Mouse (Mus musculus) liver, adult 2 months (tissue): ENCODE data around the gene Nr1i3. TPM values are rescaled to one million over a fixed set of nuclear protein-coding genes. Genes with fewer than 3 reads are reported as not detected.

Experiments used
- DNase-seq: peaks from one replicate; pipeline ENCODE4 v3.0.0-alpha.2; 2011; ENCODE audit warnings: low read depth, low spot score; ENCODE audit errors: extremely low read depth
- H3K27ac ChIP-seq: fragments of 200-500 bp; replicated peaks from 2 replicates; pipeline ENCODE4 v1.5.1; 2012; ENCODE audit warnings: low read depth, mild to moderate bottlenecking, control low read depth, inconsistent platforms, low read length; ENCODE audit not compliant: insufficient read depth
- H3K27me3 ChIP-seq: fragments of 200-500 bp; 2 replicates; pipeline ENCODE4 v1.6.1; 2012; ENCODE audit warnings: mild to moderate bottlenecking, moderate library complexity, low read length, inconsistent platforms; ENCODE audit not compliant: control insufficient read depth, insufficient read depth
- H3K36me3 ChIP-seq: fragments of 200-500 bp; 2 replicates; pipeline ENCODE4 v1.6.1; 2012; ENCODE audit warnings: low read length, inconsistent platforms; ENCODE audit not compliant: control insufficient read depth, insufficient read depth
- H3K4me1 ChIP-seq: fragments of 200-500 bp; 2 replicates; pipeline ENCODE4 v1.6.1; 2011; ENCODE audit warnings: low read length; ENCODE audit not compliant: control insufficient read depth, insufficient read depth
- H3K4me3 ChIP-seq: fragments of 200-500 bp; 2 replicates; pipeline ENCODE4 v1.5.1; 2011; ENCODE audit warnings: low read depth, mild to moderate bottlenecking, control low read depth, low read length, moderate library complexity; ENCODE audit not compliant: insufficient read depth
- H3K79me2 ChIP-seq: fragments of 200-500 bp; 2 replicates; pipeline ENCODE4 v1.6.1; 2012; ENCODE audit warnings: inconsistent platforms, mild to moderate bottlenecking, low read length, moderate library complexity; ENCODE audit not compliant: control insufficient read depth, insufficient read depth
- H3K9ac ChIP-seq: fragments of 200-500 bp; 2 replicates; pipeline ENCODE4 v1.6.1; 2012; ENCODE audit warnings: low read depth, mild to moderate bottlenecking, control low read depth, inconsistent platforms, low read length
- CTCF ChIP-seq: fragments of 200-500 bp; IDR thresholded peaks from 2 replicates; pipeline ENCODE4 v1.5.1; 2011; ENCODE audit warnings: low read depth, low read length, control low read depth
- POLR2A ChIP-seq: fragments of 200-500 bp; IDR thresholded peaks from 2 replicates; pipeline ENCODE4 v1.6.1; 2011; ENCODE audit warnings: low read length, control low read depth; ENCODE audit not compliant: insufficient read depth; ENCODE audit errors: extremely low read depth
- WGBS: fragments of 180-500 bp; shearing (Covaris S2); methylation state at CpG from one replicate; pipeline ENCODE4 v1.1.7; 2018; 5-methylcytosine and 5-hydroxymethylcytosine counted together
- polyA plus RNA-seq: library from polyadenylated mRNA; depleted of rRNA; stranded (reverse); fragments of >200 nt; gene quantifications from 2 replicates; pipeline ENCODE4 v1.2.3, GENCODE M21; 2012
- total RNA-seq: library from RNA; depleted of rRNA; stranded (reverse); fragments of >200 nt; gene quantifications from 2 replicates; pipeline ENCODE4 v1.2.3, GENCODE M21; 2014

Nr1i3 gene
- total and polyA plus RNA-seq, 2 experiments = 229 to 264 TPM

DNA sequence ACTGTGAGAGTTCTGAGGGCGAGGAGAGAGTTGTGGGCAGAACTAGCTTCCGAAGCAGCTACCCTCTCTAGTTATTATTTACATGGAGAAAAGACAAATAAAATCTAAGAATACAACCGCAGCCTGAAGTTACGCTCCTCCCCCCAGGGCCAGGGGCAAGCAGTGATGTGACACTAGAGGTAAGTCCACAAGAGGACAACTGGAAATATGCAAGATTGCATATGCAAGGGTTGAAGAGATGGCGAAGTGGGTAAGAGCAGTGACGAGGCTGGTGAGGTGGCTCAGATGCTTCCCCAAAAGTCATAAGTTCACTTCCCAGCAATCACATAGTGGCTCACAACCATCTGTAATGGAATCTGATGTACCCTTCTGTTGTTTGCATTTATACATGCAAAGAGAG lies 9.4 kb downstream of the Nr1i3 start:
- TF ChIP-seq POLR2A = no peak
- no peak for TF ChIP-seq CTCF
- H3K9ac ChIP-seq = peak overlapping the region; percentile 52
- no peaks in the 10 kb centered on the region for H3K79me2 ChIP-seq
- peak overlapping the region; percentile 74 for H3K27ac ChIP-seq
- peak; percentile 66 for DNase-seq
- H3K4me3 ChIP-seq = no peak overlapping the region
- H3K27me3 ChIP-seq = no peaks in the 10 kb centered on the region
- H3K36me3 ChIP-seq = peaks cover 22% of the 10 kb centered on the region
- H3K4me1 ChIP-seq = peaks cover 11% of the 10 kb centered on the region
- WGBS = 24% methylated on average over 6 of the region's 6 CpGs

DNA sequence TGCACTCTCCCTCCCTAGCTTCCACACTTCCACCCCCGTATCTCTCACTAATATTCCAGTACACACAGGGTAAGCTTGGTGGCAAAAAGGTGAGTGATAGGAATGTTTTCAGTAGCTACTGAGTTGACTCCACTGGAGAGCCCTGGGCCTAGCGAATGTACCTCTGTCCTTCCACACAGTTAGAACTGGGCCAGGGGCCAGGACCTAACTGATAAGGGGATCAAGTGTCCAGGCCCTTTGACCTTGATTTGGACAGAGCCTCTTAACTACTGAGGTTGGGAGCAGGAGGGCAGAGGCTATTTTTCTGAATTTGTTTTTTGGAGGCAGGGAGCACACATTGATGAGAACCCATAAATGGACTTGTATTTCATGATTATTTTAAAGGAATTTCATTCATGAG lies 10.0 kb downstream of the Nr1i3 start:
- peaks cover 11% of the 10 kb centered on the region for H3K4me1 ChIP-seq
- H3K36me3 ChIP-seq = peaks cover 17% of the 10 kb centered on the region; the same call in 1 of the 2 replicates
- WGBS = 17% methylated on average over 2 of the region's 2 CpGs
- no peak overlapping the region for H3K9ac ChIP-seq
- peak; percentile 99 for DNase-seq
- no peaks in the 10 kb centered on the region for H3K27me3 ChIP-seq
- TF ChIP-seq POLR2A (no peak), CTCF (no peak)
- no peaks in the 10 kb centered on the region for H3K79me2 ChIP-seq
- peak overlapping the region; percentile 95 for H3K27ac ChIP-seq
- H3K4me3 ChIP-seq = no peak overlapping the region

DNA sequence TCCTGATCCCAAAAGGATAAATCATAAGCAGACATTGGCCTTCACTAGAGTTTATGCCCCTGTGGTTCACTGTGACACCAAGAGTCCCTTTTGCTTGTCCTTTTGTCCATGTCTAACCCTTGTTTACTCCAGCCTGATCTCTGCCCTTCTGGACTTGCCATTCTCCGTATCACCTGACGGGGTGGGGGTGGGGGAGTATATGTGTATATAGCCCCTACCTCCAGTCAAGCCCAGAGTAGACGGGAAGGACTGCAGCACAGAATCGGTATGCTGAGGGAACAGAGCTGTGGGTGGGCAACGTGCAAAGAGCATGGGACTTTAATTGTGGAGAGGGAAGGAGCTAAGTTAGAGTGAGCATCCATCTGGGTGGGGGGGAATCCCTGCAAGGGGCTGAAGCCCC lies 11.1 kb downstream of the Nr1i3 start, which contains the start of gene Apoa2:
Gene Apoa2 (plus strand): TSS at position 198 of the 400 bp plus-strand sequence.
- TF ChIP-seq POLR2A = peak; percentile 97
- TF ChIP-seq CTCF = no peak
- DNase-seq = peak; percentile 98
- Histone ChIP-seq H3K79me2 (no peaks in the 10 kb centered on the region), H3K4me3 (peak within 1 kb of the TSS; percentile 98), H3K36me3 (peaks cover 6% of the 10 kb centered on the region; the same call in 1 of the 2 replicates), H3K4me1 (peaks cover 14% of the 10 kb centered on the region), H3K27me3 (no peaks in the 10 kb centered on the region), H3K9ac (peak within 1 kb of the TSS; percentile 84), H3K27ac (peak within 1 kb of the TSS; percentile 95)
- WGBS = 12% methylated on average over 5 of the region's 5 CpGs

DNA sequence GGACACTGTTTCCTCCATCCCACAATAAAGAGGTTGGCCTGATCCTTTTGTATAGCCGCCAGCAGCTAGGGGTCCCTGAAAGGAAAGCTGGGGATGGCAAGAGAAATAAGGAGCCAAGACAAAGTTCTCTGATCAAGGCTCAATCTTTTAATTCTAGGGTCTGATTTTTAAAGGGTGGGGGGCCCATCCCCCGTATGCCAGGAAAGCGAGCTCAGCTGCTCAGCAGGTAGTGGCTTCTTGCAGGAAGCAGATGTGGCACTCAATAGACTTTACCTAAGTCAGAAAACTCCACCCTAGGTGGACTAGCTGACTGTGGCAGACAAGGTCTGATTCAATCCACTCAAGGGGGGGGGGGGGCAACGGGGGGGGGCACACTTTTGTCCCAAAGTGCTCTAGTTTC lies 13.0 kb downstream of the Nr1i3 start:
- WGBS = 18% methylated on average over 4 of the region's 4 CpGs
- peak; percentile 74 for DNase-seq
- no peaks in the 10 kb centered on the region for H3K27me3 ChIP-seq
- peak overlapping the region; percentile 64 for H3K9ac ChIP-seq
- peaks cover 15% of the 10 kb centered on the region for H3K4me1 ChIP-seq
- no peaks in the 10 kb centered on the region for H3K79me2 ChIP-seq
- H3K27ac ChIP-seq = peak overlapping the region; percentile 95
- TF ChIP-seq POLR2A (0 out of 2 replicates have a peak, but pooled peaks have one; percentile 57), CTCF (no peak)
- peaks cover 6% of the 10 kb centered on the region; the same call in 1 of the 2 replicates for H3K36me3 ChIP-seq
- peak overlapping the region; percentile 98 for H3K4me3 ChIP-seq

DNA sequence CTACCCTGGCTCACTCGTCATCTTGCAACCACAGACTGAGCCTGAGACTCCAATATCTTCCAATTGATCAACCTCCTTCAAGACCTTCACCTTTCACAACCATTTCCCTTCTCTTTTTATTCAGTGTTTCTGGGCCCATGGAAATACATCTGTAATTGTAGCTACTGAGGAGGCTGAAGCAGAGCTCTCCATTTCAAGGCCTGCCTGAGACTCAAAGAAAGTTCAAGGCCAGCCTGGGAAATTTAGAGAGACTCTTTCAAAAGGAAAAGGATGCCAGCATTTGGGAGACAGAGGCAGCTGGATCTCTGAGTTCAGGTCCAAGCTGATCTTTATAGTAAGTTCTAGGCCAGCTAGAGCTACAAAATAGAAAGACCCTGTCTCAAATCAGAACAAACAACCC lies 14.1 kb downstream of the Nr1i3 start:
- DNase-seq = no peak
- Histone ChIP-seq H3K4me1 (peaks cover 22% of the 10 kb centered on the region), H3K79me2 (no peaks in the 10 kb centered on the region), H3K27me3 (no peaks in the 10 kb centered on the region), H3K9ac (no peak overlapping the region), H3K4me3 (no peak overlapping the region), H3K36me3 (peaks cover 6% of the 10 kb centered on the region; the same call in 1 of the 2 replicates), H3K27ac (peak overlapping the region; percentile 39)
- TF ChIP-seq CTCF = no peak
- TF ChIP-seq POLR2A = no peak
- WGBS = 36% methylated on average over 1 of the region's 1 CpGs

DNA sequence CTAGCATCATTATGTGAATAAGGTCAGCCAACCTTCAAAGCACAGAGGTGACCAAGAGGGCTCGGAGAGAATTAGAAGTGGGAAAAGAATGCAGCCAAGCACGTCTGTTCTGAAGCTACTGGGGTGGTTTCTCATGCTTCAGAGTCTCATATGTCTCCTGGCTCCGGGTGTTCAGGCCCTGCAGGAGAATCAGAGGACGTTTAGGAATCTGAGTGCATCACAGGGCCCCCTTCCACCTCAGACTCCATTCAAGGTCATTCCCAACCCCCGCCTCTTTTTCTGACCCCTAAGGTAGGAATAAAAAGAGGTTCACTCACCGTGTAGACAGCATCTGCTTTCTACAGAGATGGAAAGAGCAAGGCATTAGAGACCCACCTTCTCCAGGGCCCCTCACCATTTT lies 16.0 kb downstream of the Nr1i3 start:
- Histone ChIP-seq H3K27ac (peak overlapping the region; percentile 47), H3K27me3 (no peaks in the 10 kb centered on the region), H3K4me1 (peaks cover 24% of the 10 kb centered on the region), H3K36me3 (peaks cover 6% of the 10 kb centered on the region; the same call in 1 of the 2 replicates), H3K4me3 (no peak overlapping the region), H3K9ac (no peak overlapping the region), H3K79me2 (no peaks in the 10 kb centered on the region)
- TF ChIP-seq CTCF (no peak), POLR2A (no peak)
- 57% methylated on average over 6 of the region's 6 CpGs for WGBS
- no peak for DNase-seq
